Mouse (Mus musculus): ENCODE data around the gene Slc5a10. TPM values are rescaled to one million over a fixed set of nuclear protein-coding genes. Genes with fewer than 3 reads are reported as not detected.
"Not testable (repeated sequence)": the region's sequence is repeated elsewhere in the genome, so short reads cannot be mapped to it uniquely, and the experiment has no call there.

Slc5a10 gene
- total RNA-seq, 1 experiment from 2014 or later, result not detected

DNA sequence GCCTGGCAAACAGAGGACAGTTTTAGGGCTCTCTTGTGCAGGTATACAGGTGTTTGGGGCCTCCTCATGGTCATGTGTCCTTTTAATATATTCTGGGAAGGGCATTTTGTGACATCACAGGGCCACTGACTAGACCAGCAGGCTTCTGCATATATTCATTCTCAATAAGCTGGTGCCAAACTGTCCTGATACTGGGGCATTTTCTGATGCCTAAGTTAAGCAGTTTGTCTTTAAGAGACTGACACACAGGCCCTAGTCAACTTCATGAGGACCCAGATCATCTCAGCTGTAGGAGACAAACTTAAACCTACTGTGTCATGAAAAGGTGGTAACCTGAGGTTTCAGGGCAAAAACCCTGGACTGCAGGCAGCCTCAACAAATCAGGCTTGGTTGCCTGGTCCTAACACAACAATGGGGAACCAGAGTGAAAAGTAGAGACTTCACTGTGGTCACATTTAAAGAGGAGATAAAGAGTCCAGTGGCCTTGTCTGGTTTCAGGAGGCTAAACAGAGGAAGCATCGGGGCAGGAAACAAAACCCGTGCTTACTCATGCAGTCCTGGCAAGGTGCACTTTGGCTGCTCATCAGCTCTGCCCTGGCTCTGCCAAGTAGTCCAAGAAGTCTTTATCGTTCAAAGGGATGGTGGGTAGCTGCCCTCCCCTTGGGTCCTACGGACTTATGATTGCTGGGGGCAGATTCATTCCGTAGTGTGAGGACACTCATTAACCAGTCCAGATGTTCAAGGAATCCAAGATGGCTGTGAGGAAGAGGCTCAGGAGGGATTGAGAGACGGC lies 72.5 kb downstream of the Slc5a10 start:
- peak; percentile 22 for DNase-seq

DNA sequence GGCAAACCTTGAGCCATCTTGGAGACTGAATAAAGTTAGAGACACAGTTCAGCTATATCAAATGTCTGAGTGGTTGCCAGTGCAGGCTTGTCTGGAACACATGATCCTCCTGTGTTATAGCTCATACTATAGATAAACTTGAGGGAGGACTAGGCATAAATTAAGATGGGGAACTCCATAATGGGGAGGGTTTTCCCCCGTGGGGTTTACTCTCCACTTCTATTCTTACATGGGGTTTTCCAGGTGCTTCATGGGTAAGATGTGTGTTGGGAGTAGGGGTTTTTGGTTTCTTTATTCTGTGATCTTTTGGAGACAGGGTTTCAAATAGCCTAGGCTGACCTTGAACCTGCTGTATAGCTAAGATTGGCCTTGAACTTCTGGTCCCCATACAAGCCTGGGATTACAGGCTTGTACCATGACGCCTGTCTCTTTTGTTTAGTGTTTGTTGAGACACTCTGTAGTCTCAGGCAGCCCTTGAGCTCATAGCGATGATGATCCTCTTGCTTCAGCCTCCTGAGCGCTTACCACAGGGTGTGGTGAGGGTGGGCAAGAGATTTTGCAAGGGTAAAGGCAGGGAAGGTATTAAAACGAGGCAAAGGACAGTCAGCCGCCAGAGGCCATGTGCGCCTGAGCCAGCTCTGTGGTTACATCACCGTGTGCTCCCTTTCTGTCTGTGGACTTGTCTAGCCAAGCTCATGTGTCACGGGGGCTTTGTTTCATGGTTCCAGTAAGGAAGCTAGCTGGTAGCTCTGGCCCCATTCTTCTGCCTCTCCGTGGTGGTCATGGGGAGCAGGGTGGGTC lies 73.3 kb downstream of the Slc5a10 start:
- DNase-seq, result no peak

DNA sequence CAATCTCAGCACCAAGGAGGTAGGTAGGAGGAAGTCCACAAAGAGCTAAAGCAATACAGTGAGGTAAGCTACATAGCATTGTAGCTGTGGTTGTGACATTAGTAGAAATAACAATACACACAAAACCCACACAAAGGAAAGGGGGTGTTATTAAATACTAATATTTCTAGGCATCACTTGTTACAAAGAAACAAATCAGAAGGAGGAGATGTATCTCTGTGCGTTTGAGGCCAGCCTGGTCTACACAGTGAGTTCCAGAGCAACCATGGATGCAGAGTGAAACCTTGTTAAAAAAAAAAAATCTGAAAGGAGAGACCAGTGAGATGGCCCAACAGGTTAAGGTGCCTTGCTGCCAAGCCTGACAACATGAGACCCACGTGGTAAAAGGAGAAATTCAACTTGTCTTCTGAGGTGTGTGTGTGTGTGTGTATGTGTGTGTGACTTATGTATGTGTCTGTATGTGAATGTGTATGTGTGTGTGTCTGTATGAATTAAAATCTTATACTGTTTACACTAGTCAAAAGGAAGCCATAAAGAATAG lies 74.1 kb downstream of the Slc5a10 start:
- no peak for DNase-seq

DNA sequence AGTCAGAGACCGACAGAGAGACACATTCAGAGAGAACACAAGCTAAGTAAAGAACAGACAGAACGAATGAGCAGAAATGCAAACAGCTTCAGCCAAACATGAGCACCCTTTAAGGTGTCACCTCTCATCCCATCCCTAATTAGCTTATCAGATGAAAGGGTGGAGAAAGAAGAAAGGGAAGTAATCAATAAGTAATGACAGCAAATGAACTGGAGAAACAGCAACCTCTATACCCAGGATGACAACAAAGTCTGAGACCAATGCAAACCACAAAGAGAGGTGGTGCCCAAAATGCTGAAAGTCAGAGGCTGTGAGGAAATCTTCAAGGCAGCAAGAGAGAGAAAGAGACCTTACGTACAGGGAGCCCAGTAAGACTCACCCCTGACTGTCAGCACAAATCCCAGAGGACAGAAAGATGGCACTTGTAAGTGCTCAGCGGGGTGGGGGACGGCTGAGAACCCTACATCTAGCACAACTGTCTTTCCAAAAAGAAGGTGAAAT lies 75.2 kb downstream of the Slc5a10 start:
- no peak for DNase-seq

DNA sequence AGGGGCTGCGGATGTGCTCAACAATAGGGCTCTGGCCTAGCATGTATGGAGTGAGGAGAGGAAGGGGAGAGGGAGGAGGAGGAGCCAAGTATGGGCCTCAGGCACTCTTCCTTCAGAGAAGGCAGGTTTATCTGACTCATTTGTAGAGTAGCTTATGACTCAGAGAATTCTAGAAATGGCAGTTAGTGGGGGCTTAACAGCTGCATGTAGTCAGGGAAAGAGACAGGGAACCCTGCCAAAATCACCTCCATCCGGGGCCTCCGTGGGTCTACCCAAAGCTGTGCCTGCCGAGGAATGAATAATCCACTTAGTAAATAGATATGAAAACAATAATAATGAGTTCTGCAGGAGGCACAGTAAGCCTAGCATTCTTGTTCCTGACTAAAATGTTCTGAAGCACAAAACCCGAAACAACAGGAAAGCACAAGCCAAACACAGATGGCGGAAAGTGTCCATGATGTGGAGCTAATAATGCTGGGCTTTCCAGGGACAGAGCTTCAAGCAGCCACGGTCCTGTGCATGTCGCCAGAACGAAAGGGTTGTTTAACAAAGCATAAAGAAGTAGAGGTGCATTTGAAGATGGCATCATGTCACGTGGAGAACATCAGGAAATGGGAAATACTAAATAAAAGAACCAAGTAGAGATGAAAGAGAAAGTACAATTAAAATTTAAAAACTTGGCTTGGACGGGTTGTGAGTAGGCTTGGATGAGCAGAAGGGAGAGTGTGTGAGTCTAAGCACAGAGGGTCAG lies 75.9 kb downstream of the Slc5a10 start:
- no peak for DNase-seq

DNA sequence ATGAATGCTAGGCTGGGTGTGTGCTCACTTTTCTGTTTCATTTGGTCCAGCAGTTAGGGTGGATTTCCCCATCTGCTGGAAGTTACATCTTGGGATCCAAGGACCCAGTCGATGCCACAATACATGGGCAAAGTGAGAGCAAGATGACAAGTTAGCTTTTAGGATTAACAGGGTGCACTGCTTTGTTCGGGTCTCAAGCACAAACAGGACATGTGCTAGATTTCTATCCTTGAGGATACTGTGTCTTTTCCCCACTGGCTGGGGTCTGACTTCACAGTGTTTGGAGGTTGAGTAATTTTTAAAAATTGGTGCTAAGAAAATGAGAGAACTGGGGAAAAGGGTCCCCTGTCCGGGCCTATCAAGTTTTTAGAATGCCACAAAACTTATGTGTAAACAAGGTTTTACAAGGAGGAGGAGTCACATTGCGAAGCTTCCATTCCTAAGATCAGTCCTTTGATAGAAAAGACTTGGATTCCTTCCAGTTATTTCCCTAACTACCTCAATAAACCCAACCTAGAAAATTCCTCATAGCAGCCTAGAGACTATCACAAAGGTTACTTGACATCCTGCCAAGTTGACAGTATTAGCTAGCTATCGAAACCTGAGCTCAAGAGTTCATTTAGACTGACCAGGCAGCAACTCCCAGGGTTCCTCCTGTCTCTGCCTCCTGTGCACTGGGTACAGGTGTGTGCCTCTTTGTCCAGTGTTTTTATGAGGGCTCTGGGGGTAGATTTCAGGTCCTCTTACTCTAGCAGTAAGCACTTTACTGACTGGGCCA lies 77.3 kb downstream of the Slc5a10 start:
- DNase-seq, result no peak

DNA sequence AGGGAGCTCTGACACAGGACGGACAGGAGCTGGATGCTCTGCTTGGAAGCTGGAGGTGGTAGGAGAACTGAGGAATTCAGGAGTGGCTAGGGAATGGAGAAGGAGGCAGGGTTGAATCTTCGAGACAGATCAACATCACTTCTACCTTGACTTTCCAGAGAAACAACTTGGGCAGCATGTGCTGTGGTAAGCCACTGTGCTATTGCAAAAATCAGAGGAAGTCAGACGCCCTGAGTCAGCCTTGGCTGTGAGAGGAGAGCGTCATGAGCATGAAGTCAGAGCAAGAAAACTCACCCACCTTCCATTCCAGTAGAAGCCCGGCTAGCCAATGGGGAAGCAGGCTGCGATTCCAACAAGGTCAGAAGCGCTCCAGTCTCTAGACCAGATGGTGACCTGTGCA lies 78.5 kb downstream of the Slc5a10 start:
- no peak for DNase-seq

DNA sequence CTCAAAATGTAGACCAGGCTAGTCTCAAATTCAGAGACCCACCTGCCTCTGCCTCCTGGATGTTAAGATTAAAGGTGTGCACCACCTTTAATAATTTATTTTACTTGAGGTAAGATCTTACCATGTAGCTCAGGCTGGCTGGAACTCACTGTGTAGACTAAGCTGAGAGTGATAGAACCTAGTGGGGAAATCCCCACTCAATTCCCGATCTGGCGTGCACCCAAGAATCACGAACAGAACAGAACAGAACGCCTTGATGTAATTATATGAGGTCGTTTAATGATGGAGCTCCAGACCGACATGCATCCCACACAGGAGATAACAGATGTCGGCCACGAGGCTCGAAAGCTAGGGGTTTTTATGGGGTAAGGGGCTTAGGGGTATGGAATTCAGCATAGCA lies 80.0 kb downstream of the Slc5a10 start:
- DNase-seq, result not testable (repeated sequence)

DNA sequence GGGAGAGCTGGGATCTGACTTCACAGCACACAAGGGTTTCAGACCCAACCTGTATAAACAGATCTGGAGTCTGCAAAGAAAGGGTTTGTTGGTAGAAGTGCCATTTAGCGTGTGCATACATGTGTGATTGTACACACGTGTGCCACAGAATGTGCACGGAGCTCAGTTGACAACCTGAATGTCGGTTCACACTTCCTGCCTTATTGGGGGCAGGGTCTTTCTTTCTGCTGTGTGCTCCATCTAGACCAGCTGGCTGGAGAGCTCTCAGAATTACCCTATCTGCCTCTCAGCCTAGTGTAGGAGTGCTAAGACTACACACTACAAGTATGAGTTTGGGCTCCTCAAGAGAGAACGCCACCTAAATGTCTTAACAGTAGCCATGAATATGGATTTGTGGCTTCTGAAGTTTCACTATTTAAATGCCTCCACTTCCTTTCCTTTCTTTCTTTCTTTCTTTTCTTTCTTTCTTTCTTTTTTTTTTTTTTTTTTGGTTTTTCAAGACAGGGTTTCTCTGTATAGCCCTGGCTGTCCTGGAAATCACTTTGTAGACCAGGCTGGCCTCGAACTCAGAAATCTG lies 80.9 kb downstream of the Slc5a10 start:
- DNase-seq, result no peak

DNA sequence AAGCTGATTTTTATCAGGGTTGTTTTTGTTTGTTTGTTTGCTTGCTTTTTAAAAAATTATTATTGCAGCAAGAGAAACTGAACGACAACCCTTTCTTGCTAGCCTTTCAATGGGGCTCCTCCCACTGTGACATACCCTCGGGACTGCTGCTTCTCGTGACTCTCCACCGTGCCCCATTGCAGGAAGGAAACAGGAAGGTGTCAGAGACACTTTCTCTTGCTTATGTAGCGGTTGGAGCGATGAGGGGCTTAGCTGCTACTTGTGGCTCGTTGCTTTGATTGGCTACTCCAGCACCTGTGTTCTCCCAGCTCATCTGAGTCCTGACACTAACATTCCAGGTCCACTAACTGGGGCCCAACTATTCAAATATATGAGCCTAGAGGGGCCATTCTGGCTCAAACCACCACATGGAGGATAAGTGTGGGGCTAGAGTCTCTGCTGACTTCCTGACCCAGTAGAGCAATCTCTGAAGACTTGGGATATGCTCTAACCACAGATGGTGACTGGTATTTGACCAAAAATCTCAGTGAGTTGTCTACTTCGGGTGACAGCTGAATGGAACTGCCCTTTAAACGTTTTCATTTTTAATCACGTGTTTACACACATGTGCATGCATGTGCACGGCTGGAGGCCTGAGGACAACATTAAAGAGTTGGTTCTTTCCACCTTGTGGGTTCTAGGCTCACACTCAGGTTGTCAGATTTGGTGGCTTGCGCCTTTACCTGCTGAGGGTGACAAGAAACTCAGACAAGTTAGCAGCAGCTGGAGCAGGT lies 81.7 kb downstream of the Slc5a10 start:
- DNase-seq, result no peak

DNA sequence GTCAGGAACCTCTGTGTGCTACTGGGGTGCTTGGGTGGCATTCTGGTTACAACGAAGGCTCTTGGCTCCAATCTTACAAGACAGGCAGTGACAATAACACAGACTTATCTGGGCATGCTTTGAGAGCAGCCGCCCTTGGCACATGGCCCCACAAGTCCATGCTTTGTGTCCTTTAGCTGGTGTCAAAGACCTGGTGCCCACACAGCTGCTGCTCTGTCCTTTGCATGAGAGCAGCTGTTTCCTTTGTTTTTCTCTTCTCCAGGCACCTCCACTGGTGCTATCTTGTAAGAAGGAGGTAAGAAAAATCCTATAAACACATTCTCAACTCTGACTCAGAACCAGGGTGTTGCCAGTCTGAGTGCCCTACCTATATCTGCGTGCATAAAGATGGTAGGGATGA lies 82.8 kb downstream of the Slc5a10 start:
- no peak for DNase-seq

DNA sequence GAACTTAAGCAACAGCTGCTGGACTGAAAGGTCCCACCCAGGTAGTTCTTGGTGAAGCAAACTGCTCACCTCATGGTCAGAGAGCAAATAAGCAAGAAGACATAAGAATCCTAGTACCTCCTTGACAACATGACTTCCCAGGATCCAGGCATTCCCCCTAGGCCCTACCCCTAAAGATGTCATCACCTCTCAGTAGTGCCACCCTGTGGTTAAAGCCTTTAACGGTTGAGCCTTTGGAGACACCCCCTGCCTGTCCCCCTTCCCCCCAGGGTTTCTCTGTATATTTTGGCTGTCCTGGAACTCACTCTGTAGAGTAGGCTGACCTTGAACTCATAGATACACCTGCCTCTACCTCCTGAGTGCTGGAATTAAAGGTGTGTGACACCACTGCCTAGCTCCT lies 83.2 kb downstream of the Slc5a10 start:
- no peak for DNase-seq

DNA sequence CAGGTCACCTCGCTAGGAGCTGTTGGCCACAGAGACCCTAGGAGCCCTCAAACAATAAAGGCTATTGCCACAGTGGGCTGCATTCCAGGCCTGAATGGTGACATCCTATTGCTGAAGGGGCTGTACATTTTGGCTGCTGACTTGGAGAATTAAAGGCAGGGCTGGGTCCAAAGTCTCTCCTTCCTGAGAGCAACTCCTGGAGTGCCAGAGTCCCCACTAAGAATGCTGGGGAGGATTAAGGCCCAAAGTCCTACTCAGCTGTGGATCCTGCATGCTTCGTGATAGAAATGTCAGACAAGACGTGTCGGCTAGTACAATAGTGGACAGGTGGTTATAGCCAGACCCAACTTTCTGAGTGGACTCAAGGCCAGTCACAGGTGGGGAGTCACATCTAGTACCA lies 84.3 kb downstream of the Slc5a10 start:
- DNase-seq, result not testable (repeated sequence)

DNA sequence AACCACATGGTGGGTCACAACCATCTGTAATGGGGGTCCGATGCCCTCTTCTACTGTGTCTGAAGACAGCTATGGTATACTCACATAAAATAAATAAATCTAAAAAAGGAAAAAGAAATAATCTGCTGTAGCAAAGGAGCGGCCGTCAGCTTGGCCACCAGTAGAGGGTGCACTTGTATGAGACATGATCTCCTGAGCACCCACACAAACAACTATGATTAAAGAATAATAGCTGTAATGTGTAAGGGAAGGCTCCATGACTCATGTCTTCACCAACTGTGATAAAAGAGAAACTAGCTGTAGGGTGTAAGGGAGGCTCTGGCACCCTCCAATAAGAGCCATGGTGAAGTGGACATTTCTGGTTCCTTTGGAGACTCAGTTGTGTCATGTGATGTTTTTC lies 91.0 kb downstream of the Slc5a10 start:
- no peak for DNase-seq

DNA sequence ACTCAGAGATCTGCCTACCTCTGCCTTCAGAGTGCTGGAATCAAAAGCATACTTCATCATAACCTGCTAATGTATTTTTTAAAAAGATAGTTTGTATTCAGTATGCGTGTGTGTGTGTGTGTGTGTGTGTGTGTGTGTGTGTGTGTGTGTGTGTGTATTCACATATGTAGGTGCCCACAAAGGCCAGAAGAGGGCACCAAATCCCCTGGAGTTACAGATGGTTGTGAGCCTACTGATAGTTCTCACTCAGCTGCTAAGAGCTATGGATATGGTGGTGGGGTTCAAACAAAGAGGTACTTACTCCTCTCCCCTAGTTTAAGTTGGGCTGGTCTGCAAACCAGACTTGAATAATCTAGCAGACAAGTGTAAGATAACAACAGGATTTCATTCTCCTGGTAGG lies 94.1 kb downstream of the Slc5a10 start:
- DNase-seq, result no peak

DNA sequence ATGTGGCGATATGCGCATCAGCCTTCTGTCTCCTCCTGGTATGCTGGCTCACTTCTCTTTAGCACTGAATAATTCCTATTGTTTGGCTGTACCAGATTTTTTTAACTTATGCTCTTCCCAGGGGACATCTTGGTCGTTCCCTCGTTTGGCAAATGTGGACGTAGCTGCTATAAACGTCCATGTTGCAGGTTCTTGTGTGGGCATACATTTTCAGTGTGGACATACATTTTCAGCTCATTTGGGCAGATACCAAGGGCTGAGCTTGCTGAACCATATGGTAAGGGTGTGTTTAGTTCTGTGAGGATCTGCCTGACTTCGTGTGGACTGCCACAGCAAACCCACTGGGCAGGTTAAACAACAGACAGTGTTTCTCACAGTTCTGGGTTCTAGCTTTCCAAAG lies 95.5 kb downstream of the Slc5a10 start:
- no peak for DNase-seq
